In the genomic region with DNA sequence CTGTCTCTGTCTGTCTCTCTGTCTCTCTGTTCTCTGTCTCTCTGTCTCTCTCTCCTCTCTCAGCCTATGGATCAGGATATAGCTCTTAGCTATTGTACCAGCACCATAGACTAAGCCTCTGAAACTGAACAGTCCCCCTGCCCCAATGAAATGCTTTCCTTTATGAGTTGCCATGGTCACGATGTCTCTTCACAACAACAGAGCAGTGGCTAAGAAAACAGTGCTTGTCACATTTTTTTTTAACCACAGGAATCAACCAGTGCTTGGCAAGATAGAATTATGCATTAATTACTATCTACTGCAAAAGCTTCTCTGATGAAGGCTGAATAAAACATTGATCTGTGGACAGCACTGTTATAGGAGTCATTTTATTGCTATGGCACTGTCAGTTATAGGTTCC, we compare ENCODE assay signal across 25 mouse cellular contexts.
"Had no signal": no experiment of that assay in that cellular context is flagged by ENCODE, and none has a peak within 500 bp of the region (broad histone marks: within the 10 kb centered on the region; RNA-seq: fewer than 3 reads in every experiment).

No protein-coding gene starts in this region.

- H3K27ac ChIP-seq: heart, embryonic 10.5 days; heart, embryonic 13.5 days; heart, embryonic 15.5 days; hindbrain, embryonic 12.5 days; hindbrain, embryonic 15.5 days; kidney, embryonic 15.5 days; kidney, postnatal 0 days; limb, embryonic 13.5 days; limb, embryonic 15.5 days; liver, embryonic 12.5 days; liver, embryonic 14.5 days had no signal

- H3K27me3 ChIP-seq: heart, embryonic 13.5 days; heart, embryonic 15.5 days; hindbrain, embryonic 12.5 days; hindbrain, embryonic 15.5 days; kidney, embryonic 15.5 days; limb, embryonic 13.5 days; limb, embryonic 15.5 days; liver, embryonic 12.5 days had no signal

- H3K9ac ChIP-seq: heart, embryonic 13.5 days; heart, embryonic 15.5 days; hindbrain, embryonic 12.5 days; hindbrain, embryonic 15.5 days; kidney, embryonic 15.5 days; limb, embryonic 13.5 days; limb, embryonic 15.5 days; liver, embryonic 12.5 days; liver, embryonic 14.5 days had no signal

- DNase-seq: gastrocnemius, postnatal 14 days; gastrocnemius, postnatal 36 days; heart, adult 18-20 months; heart, postnatal 14 days; heart, postnatal 36 days; kidney, adult 11 months; kidney, adult 2 months; kidney, adult 9 months; kidney, postnatal 14 days; kidney, postnatal 36 days; layer of hippocampus, adult 9-11 months; layer of hippocampus, postnatal 36 days; left cerebral cortex, postnatal 4 days had no signal

- H3K4me2 ChIP-seq: heart, embryonic 13.5 days; heart, embryonic 15.5 days; hindbrain, embryonic 12.5 days; hindbrain, embryonic 15.5 days; kidney, embryonic 15.5 days; limb, embryonic 13.5 days; limb, embryonic 15.5 days; liver, embryonic 12.5 days had no signal

- H3K4me1 ChIP-seq: heart, embryonic 10.5 days; hindbrain, embryonic 12.5 days; hindbrain, embryonic 15.5 days; kidney, embryonic 15.5 days; limb, embryonic 13.5 days; limb, embryonic 15.5 days; liver, embryonic 12.5 days had no signal

- H3K9me3 ChIP-seq: heart, embryonic 10.5 days; heart, embryonic 13.5 days; heart, embryonic 15.5 days; hindbrain, embryonic 12.5 days; hindbrain, embryonic 15.5 days; kidney, embryonic 15.5 days; limb, embryonic 13.5 days; limb, embryonic 15.5 days; liver, embryonic 12.5 days had no signal

- ATAC-seq: intestine, embryonic 16.5 days; liver, embryonic 12.5 days had no signal

- H3K4me3 ChIP-seq: heart, embryonic 10.5 days; heart, embryonic 13.5 days; heart, embryonic 15.5 days; hindbrain, embryonic 12.5 days; hindbrain, embryonic 15.5 days; kidney, embryonic 15.5 days; limb, embryonic 13.5 days; limb, embryonic 15.5 days; liver, embryonic 12.5 days had no signal

- H3K36me3 ChIP-seq: heart, embryonic 10.5 days; heart, embryonic 13.5 days; heart, embryonic 15.5 days; hindbrain, embryonic 12.5 days; hindbrain, embryonic 15.5 days; kidney, embryonic 15.5 days; limb, embryonic 13.5 days; limb, embryonic 15.5 days; liver, embryonic 12.5 days had no signal
